ENCODE assay signal across 8 mouse cellular contexts in the genomic region with DNA sequence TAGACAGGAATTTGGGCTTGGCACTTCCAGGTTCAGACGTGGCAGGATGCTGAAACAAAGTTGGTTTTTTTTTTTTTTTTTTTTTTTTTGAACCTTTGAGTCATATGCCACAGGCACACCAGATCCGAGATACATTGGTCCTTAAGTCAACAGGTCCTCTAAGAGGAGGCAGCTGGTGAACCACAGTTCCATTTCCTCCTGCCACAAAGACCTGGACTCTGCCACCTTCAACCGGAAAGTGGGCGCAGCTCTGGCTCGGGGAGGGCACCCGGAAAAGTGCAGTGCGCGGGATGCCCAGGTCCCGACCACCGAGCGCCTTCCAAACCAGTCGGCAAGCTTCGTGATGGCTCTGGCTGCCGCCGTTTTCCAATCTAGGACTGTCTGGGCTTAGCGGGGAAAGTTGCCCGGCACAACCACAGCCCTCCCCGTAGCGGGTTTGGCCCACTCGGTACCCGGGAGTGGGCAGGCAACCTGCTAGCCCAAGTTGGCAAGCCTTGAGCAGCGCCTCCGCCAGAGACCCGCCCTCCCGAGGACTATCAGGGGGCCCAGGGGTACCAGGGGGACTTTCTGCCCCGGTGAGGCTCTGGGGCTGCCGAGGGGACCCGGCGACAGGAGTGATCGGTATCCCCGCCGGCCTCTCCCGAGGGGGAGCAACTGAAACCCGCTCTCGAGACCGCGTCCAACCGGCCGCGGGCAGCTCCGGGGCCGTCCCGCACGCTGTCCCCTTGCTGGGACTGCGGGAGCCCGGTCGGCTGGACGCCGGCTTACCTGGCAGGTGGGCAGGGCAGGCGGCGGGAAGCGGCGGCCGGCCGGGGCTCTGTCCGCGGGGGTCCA. TPM values are rescaled to one million over a fixed set of nuclear protein-coding genes. Genes with fewer than 3 reads are reported as not detected.
DNase-seq lines count a peak whose midpoint lies in the region; ATAC-seq and TF ChIP-seq lines count a peak whose summit lies in the region.

No protein-coding gene starts in this region.

- peaks cover 11% of the 10 kb centered on the region for H3K4me1 ChIP-seq in heart, embryonic 12.5 days (replicated peaks)
- H3K4me1 ChIP-seq in ES-E14 (ENCODE audit: control insufficient read depth in 2 of 2, insufficient read depth in 2 of 2, low read length in 2 of 2, poor library complexity in 1 of 2) = no peaks in the 10 kb centered on the region
- H3K4me1 ChIP-seq in embryonic facial prominence, embryonic 10.5 days = peaks cover 14% of the 10 kb centered on the region
- H3K4me1 ChIP-seq in limb, embryonic 10.5 days = peaks cover 16% of the 10 kb centered on the region
- peaks cover 10% of the 10 kb centered on the region for H3K4me1 ChIP-seq in midbrain, embryonic 16.5 days (ENCODE audit: control insufficient read depth, insufficient read depth, low read length)

- peak overlapping the region; percentile 91 for H3K4me3 ChIP-seq in heart, embryonic 12.5 days
- H3K4me3 ChIP-seq in ES-E14 (ENCODE audit: insufficient read depth in 1 of 2, low read depth in 1 of 2, low read length in 2 of 2, poor library complexity in 1 of 2, severe bottlenecking in 1 of 2) = peak overlapping the region; percentile 75 to 79
- peak overlapping the region; percentile 69 for H3K4me3 ChIP-seq in embryonic facial prominence, embryonic 10.5 days
- peak overlapping the region; percentile 71 for H3K4me3 ChIP-seq in limb, embryonic 10.5 days
- H3K4me3 ChIP-seq in midbrain, embryonic 16.5 days (ENCODE audit: low read depth, low read length) = peak overlapping the region; percentile 75

- peak; percentile 45 for ATAC-seq in heart, embryonic 12.5 days (ENCODE audit: insufficient number of reproducible peaks, low FRiP score)
- peak; percentile 40 to 44 for ATAC-seq in hematopoietic stem cell, adult 5-6 weeks (replicated peaks in 1 of 2; ENCODE audit: insufficient read depth in 1 of 2, low FRiP score in 2 of 2, low TSS enrichment in 1 of 2, low read depth in 1 of 2, poor library complexity in 2 of 2, severe bottlenecking in 2 of 2)
- ATAC-seq in midbrain, embryonic 16.5 days = peak; percentile 80

- no peaks in the 10 kb centered on the region for H3K9me3 ChIP-seq in heart, embryonic 12.5 days (replicated peaks)
- no peaks in the 10 kb centered on the region for H3K9me3 ChIP-seq in ES-E14 (ENCODE audit: control insufficient read depth, insufficient read depth, low read depth, low read length)
- H3K9me3 ChIP-seq in embryonic facial prominence, embryonic 10.5 days = no peaks in the 10 kb centered on the region
- no peaks in the 10 kb centered on the region for H3K9me3 ChIP-seq in limb, embryonic 10.5 days (replicated peaks)
- H3K9me3 ChIP-seq in midbrain, embryonic 16.5 days (replicated peaks; ENCODE audit: control insufficient read depth, low read length, poor library complexity, severe bottlenecking) = no peaks in the 10 kb centered on the region

- peaks cover 47% of the 10 kb centered on the region for H3K27me3 ChIP-seq in heart, embryonic 12.5 days (replicated peaks)
- H3K27me3 ChIP-seq in embryonic facial prominence, embryonic 10.5 days (replicated peaks; ENCODE audit: low read depth, poor library complexity, severe bottlenecking) = peaks cover 58% of the 10 kb centered on the region
- H3K27me3 ChIP-seq in limb, embryonic 10.5 days (ENCODE audit: low read depth, poor library complexity, severe bottlenecking) = peaks cover 54% of the 10 kb centered on the region
- H3K27me3 ChIP-seq in midbrain, embryonic 16.5 days (ENCODE audit: control insufficient read depth, insufficient read depth, low read depth, low read length) = peaks cover 6% of the 10 kb centered on the region

- no peak for DNase-seq in heart, adult 9 months (ENCODE audit: low spot score in 2 of 2)
- DNase-seq in ES-E14 (ENCODE audit: low read depth, low spot score) = no peak
- DNase-seq in embryonic facial prominence, embryonic 10.5 days (ENCODE audit: low spot score) = peak; percentile 62
- DNase-seq in limb, embryonic 10.5 days (ENCODE audit: low spot score) = no peak
- DNase-seq in thymus, postnatal 0 days (ENCODE audit: low spot score) = peak; percentile 17

- no peaks in the 10 kb centered on the region for H3K36me3 ChIP-seq in heart, embryonic 12.5 days
- no peaks in the 10 kb centered on the region for H3K36me3 ChIP-seq in ES-E14 (ENCODE audit: control insufficient read depth, insufficient read depth, low read length, poor library complexity, severe bottlenecking)
- no peaks in the 10 kb centered on the region for H3K36me3 ChIP-seq in embryonic facial prominence, embryonic 10.5 days (replicated peaks)
- H3K36me3 ChIP-seq in limb, embryonic 10.5 days = no peaks in the 10 kb centered on the region
- no peaks in the 10 kb centered on the region for H3K36me3 ChIP-seq in midbrain, embryonic 16.5 days (ENCODE audit: control insufficient read depth, insufficient read depth, low read length)

- peak overlapping the region; percentile 68 for H3K9ac ChIP-seq in heart, embryonic 12.5 days
- H3K9ac ChIP-seq in ES-E14 (ENCODE audit: insufficient read depth, low read depth, low read length, poor library complexity, severe bottlenecking) = peak overlapping the region; percentile 59
- H3K9ac ChIP-seq in midbrain, embryonic 16.5 days (ENCODE audit: low read depth, low read length) = peak overlapping the region; percentile 75

- in situ Hi-C loops in ES-E14 (cut with MboI; ENCODE audit: low sequenced_read_pairs in 2 of 2, unreplicated experiment in 2 of 2) = no loop called here

- peak overlapping the region; percentile 100 for H3K4me2 ChIP-seq in heart, embryonic 12.5 days
- H3K4me2 ChIP-seq in midbrain, embryonic 16.5 days (ENCODE audit: low read length) = peak overlapping the region; percentile 100

- H3K27ac ChIP-seq in heart, embryonic 12.5 days (ENCODE audit: poor library complexity, severe bottlenecking) = no peak overlapping the region
- H3K27ac ChIP-seq in ES-E14 (ENCODE audit: insufficient read depth, low read depth, low read length, poor library complexity, severe bottlenecking) = no peak overlapping the region
- H3K27ac ChIP-seq in embryonic facial prominence, embryonic 10.5 days (replicated peaks) = peak overlapping the region; percentile 41; the same call in 1 of the 2 replicates
- peak overlapping the region; percentile 76 for H3K27ac ChIP-seq in limb, embryonic 10.5 days
- H3K27ac ChIP-seq in midbrain, embryonic 16.5 days (ENCODE audit: low read length) = no peak overlapping the region

- under 1% methylated on average over 55 of the region's 57 CpGs for WGBS in heart, embryonic 12.5 days
- WGBS in embryonic facial prominence, embryonic 10.5 days = under 1% methylated on average over 57 of the region's 57 CpGs
- WGBS in limb, embryonic 10.5 days = under 1% methylated on average over 57 of the region's 57 CpGs
- WGBS in midbrain, embryonic 16.5 days = under 1% methylated on average over 49 of the region's 57 CpGs

TF ChIP-seq in ES-E14, 5 proteins besides CTCF, POLR2A, EP300 and RAD21:
- TF ChIP-seq HCFC1 (IDR thresholded peaks at IDR 0.05; ENCODE audit: borderline replicate concordance, insufficient read depth, low read length) (no peak), ZNF384 (IDR thresholded peaks at IDR 0.05; ENCODE audit: low read depth, low read length) (peak; percentile 68)

RNA-seq across cellular contexts. Expression of a gene that starts 0.8 kb away (rescaled TPM):
- polyA plus RNA-seq in heart, embryonic 12.5 days (2016; fragmentation: Nextera tagmentation; extraction: Ambion mirVana) = 0.15 TPM in 1 of 2 replicates, not detected in the other
- 2.4 and 2.9 TPM in 2 replicates for total RNA-seq in ES-E14 (2012; rRNA removed)
- 1.8 and 2.2 TPM in 2 replicates for polyA plus RNA-seq in embryonic facial prominence, embryonic 10.5 days (2016; fragmentation: Nextera tagmentation; extraction: Ambion mirVana)
- total RNA-seq in hematopoietic stem cell, adult 5-6 weeks (2017) = 1.4 and 5.9 TPM in 2 replicates
- 0.50 and 1.6 TPM in 2 replicates for polyA plus RNA-seq in limb, embryonic 10.5 days (2016; fragmentation: Nextera tagmentation; extraction: Ambion mirVana)
- 2.0 and 3.5 TPM in 2 replicates for polyA plus RNA-seq in midbrain, embryonic 16.5 days (2015; fragmentation: Nextera tagmentation; extraction: Ambion mirVana)
- 2.9 TPM in 2 replicates for polyA plus RNA-seq in thymus, postnatal 0 days (2015; fragmentation: Nextera tagmentation; extraction: Ambion mirVana)

Comparison
In these comparisons a context has a peak if more than half of its experiments do, and no peak if none do; other contexts are left out.
1. H3K27ac ChIP-seq: peak in embryonic facial prominence, embryonic 10.5 days (single experiment) and limb, embryonic 10.5 days (single experiment); none in heart, embryonic 12.5 days (single experiment), ES-E14 (single experiment) and midbrain, embryonic 16.5 days (single experiment).
2. DNase-seq: peak in embryonic facial prominence, embryonic 10.5 days (single experiment) and thymus, postnatal 0 days (single experiment); none in heart, adult 9 months (0 of 2), ES-E14 (single experiment) and limb, embryonic 10.5 days (single experiment).
3. Peak in every context shown above with its lines, with median percentiles within 50 percentile points of each other: ATAC-seq, H3K4me3 ChIP-seq and H3K9ac ChIP-seq.